Mouse (Mus musculus) spleen, adult 18-20 months (tissue): ENCODE measurements at regions not wholly inside any gene's neighbourhood (a gene's known extent, or its start where the extent isn't known, plus 50 kb on each side); places are given as distances from the start of the nearest gene placed in this dataset.
A peak's percentile ranks its signal among the peaks of the same experiment; 100 is the strongest.

Source experiments
- DNase-seq, 2 experiments: peaks; one replicate each; pipeline ENCODE4 v3.0.0; 2022; ENCODE audit warnings: mixed read lengths in 2 of 2

- DNase-seq: no peak
These were observed 246.8 kb downstream of the Grpr start for GRCm38 (mm10) chrX:163302697-163303096.

- DNase-seq: no peak
These were observed 248.4 kb downstream of the Grpr start for GRCm38 (mm10) chrX:163301045-163301444.

- DNase-seq: no peak
These were observed 252.4 kb downstream of the Grpr start for GRCm38 (mm10) chrX:163296956-163297628.

GRCm38 (mm10) chrX:163261248-163261647 is 288.2 kb downstream of the Grpr start:
- no peak for DNase-seq

- DNase-seq: no peak
These were observed 288.6 kb upstream of the S100g start for GRCm38 (mm10) chrX:163253048-163253447.

- no peak for DNase-seq
These were observed 240.9 kb upstream of the S100g start for GRCm38 (mm10) chrX:163205260-163205659.

- DNase-seq: no peak
These were observed 239.0 kb upstream of the S100g start for GRCm38 (mm10) chrX:163203446-163203845.

- peak in 1 of 2 experiments; percentile 13 for DNase-seq
These were observed 217.2 kb upstream of the S100g start for GRCm38 (mm10) chrX:163181588-163181987.

- DNase-seq: no peak
These were observed 200.4 kb upstream of the S100g start for GRCm38 (mm10) chrX:163164810-163165209.

- no peak for DNase-seq
These were observed 190.9 kb upstream of the S100g start for GRCm38 (mm10) chrX:163155251-163155650.

GRCm38 (mm10) chrX:163151970-163152369 is 187.6 kb upstream of the S100g start:
- DNase-seq: no peak

GRCm38 (mm10) chrX:163144475-163144874 is 180.1 kb upstream of the S100g start:
- DNase-seq: no peak

GRCm38 (mm10) chrX:163139475-163139874 is 175.1 kb upstream of the S100g start:
- no peak for DNase-seq

- no peak for DNase-seq
These were observed 164.2 kb upstream of the S100g start for GRCm38 (mm10) chrX:163128626-163129025.

- no peak for DNase-seq
These were observed 153.4 kb upstream of the S100g start for GRCm38 (mm10) chrX:163117681-163118393.

- no peak for DNase-seq
These were observed 152.8 kb upstream of the S100g start for GRCm38 (mm10) chrX:163117237-163117636.

GRCm38 (mm10) chrX:163095026-163095765 is 130.8 kb upstream of the S100g start:
- DNase-seq: no peak
